Mouse (Mus musculus) heart, embryonic 11.5 days (tissue): ENCODE results near the gene Cdh20. TPM values are rescaled to one million over a fixed set of nuclear protein-coding genes. Genes with fewer than 3 reads are reported as not detected.

Source experiments
- ATAC-seq: fragments of 200-750 bp; cut with Nextera tagmentation; replicated peaks from 2 replicates; pipeline ENCODE4 v1.8.0; 2017; ENCODE audit warnings: moderate library complexity; ENCODE audit not compliant: insufficient number of reproducible peaks, low FRiP score, low TSS enrichment
- H3K27ac ChIP-seq: fragments of 300-500 bp; sonication (generic); 2 replicates; pipeline ENCODE4 v1.5.1; 2014; ENCODE audit warnings: mild to moderate bottlenecking, low read depth, low read length
- H3K27me3 ChIP-seq: fragments of 300-500 bp; sonication (generic); 2 replicates; pipeline ENCODE4 v1.6.1; 2014; ENCODE audit warnings: mild to moderate bottlenecking, low read length, mixed read lengths; ENCODE audit not compliant: control insufficient read depth, insufficient read depth
- H3K36me3 ChIP-seq: fragments of 300-500 bp; sonication (generic); 2 replicates; pipeline ENCODE4 v1.6.1; 2014; ENCODE audit warnings: mild to moderate bottlenecking, low read length, moderate library complexity, mixed read lengths; ENCODE audit not compliant: control insufficient read depth, insufficient read depth
- H3K4me1 ChIP-seq: fragments of 300-500 bp; sonication (generic); 2 replicates; pipeline ENCODE4 v1.6.1; 2014; ENCODE audit warnings: low read length; ENCODE audit not compliant: control insufficient read depth, insufficient read depth
- H3K4me2 ChIP-seq: fragments of 300-500 bp; sonication (generic); 2 replicates; pipeline ENCODE4 v1.6.1; 2014; ENCODE audit warnings: mild to moderate bottlenecking, moderate library complexity
- H3K4me3 ChIP-seq: fragments of 300-500 bp; sonication (generic); 2 replicates; pipeline ENCODE4 v1.5.1; 2014; ENCODE audit warnings: low read depth, low read length
- H3K9ac ChIP-seq: fragments of 300-500 bp; sonication (generic); 2 replicates; pipeline ENCODE4 v1.6.1; 2014; ENCODE audit warnings: mild to moderate bottlenecking, low read depth, low read length, moderate library complexity
- H3K9me3 ChIP-seq: fragments of 300-500 bp; sonication (generic); replicated peaks from 2 replicates; pipeline ENCODE4 v1.6.1; 2016; ENCODE audit warnings: low read length; ENCODE audit not compliant: control insufficient read depth
- WGBS: fragments of 180-500 bp; shearing (Covaris S2); extraction: QIAGEN DNeasy Blood & Tissue Kit; methylation state at CpG from one replicate; pipeline ENCODE4 v1.1.7; 2014; ENCODE audit not compliant: insufficient replicate concordance; 5-methylcytosine and 5-hydroxymethylcytosine counted together
- polyA plus RNA-seq: library from polyadenylated mRNA; unstranded; fragments of >200 nt; fragmentation: Nextera tagmentation; extraction: Ambion mirVana; gene quantifications from 2 replicates; pipeline ENCODE4 v1.2.1, GENCODE M21; 2014

The Cdh20 gene
- polyA plus RNA-seq, 1 experiment from 2014 or later = 0.47 TPM

GRCm38 (mm10) chr1:104848256-104848919 is 80.1 kb downstream of the Cdh20 start:
- Histone ChIP-seq H3K27me3 (no peaks in the 10 kb centered on the region), H3K4me1 (no peaks in the 10 kb centered on the region), H3K36me3 (no peaks in the 10 kb centered on the region), H3K9me3 (no peaks in the 10 kb centered on the region), H3K4me3 (no peak overlapping the region), H3K27ac (no peak overlapping the region), H3K9ac (no peak overlapping the region), H3K4me2 (no peak overlapping the region)
- no peak for ATAC-seq
- WGBS = 83% methylated on average over 2 of the region's 2 CpGs

GRCm38 (mm10) chr1:104848920-104849272 is 80.6 kb downstream of the Cdh20 start:
- no peak overlapping the region for H3K4me3 ChIP-seq
- 73% methylated on average over 4 of the region's 4 CpGs for WGBS
- H3K27ac ChIP-seq = no peak overlapping the region
- no peaks in the 10 kb centered on the region for H3K9me3 ChIP-seq
- H3K9ac ChIP-seq = no peak overlapping the region
- H3K36me3 ChIP-seq = no peaks in the 10 kb centered on the region
- no peak overlapping the region for H3K4me2 ChIP-seq
- H3K27me3 ChIP-seq = no peaks in the 10 kb centered on the region
- no peak for ATAC-seq
- no peaks in the 10 kb centered on the region for H3K4me1 ChIP-seq

- no peaks in the 10 kb centered on the region for H3K27me3 ChIP-seq
- ATAC-seq = no peak
- WGBS = 78% methylated on average over 1 of the region's 1 CpGs
- no peak overlapping the region for H3K4me2 ChIP-seq
- H3K9ac ChIP-seq = no peak overlapping the region
- H3K4me1 ChIP-seq = no peaks in the 10 kb centered on the region
- no peaks in the 10 kb centered on the region for H3K9me3 ChIP-seq
- no peak overlapping the region for H3K27ac ChIP-seq
- no peaks in the 10 kb centered on the region for H3K36me3 ChIP-seq
- no peak overlapping the region for H3K4me3 ChIP-seq
These were observed 109.1 kb downstream of the Cdh20 start for GRCm38 (mm10) chr1:104877384-104877783.

GRCm38 (mm10) chr1:104901815-104902214 is 133.5 kb downstream of the Cdh20 start:
- Histone ChIP-seq H3K4me2 (no peak overlapping the region), H3K9ac (no peak overlapping the region), H3K27me3 (no peaks in the 10 kb centered on the region), H3K9me3 (no peaks in the 10 kb centered on the region), H3K4me1 (no peaks in the 10 kb centered on the region), H3K36me3 (no peaks in the 10 kb centered on the region), H3K4me3 (no peak overlapping the region), H3K27ac (no peak overlapping the region)
- ATAC-seq = no peak

GRCm38 (mm10) chr1:104903409-104903808 is 135.1 kb downstream of the Cdh20 start:
- Histone ChIP-seq H3K4me1 (no peaks in the 10 kb centered on the region), H3K4me2 (no peak overlapping the region), H3K9ac (no peak overlapping the region), H3K4me3 (no peak overlapping the region), H3K36me3 (no peaks in the 10 kb centered on the region), H3K27me3 (no peaks in the 10 kb centered on the region), H3K9me3 (no peaks in the 10 kb centered on the region), H3K27ac (no peak overlapping the region)
- WGBS = 68% methylated on average over 5 of the region's 5 CpGs
- no peak for ATAC-seq

- H3K27ac ChIP-seq = no peak overlapping the region
- no peak for ATAC-seq
- H3K4me3 ChIP-seq = no peak overlapping the region
- no peaks in the 10 kb centered on the region for H3K27me3 ChIP-seq
- 62% methylated on average over 3 of the region's 3 CpGs for WGBS
- no peaks in the 10 kb centered on the region for H3K36me3 ChIP-seq
- H3K4me2 ChIP-seq = no peak overlapping the region
- H3K9me3 ChIP-seq = no peaks in the 10 kb centered on the region
- no peak overlapping the region for H3K9ac ChIP-seq
- no peaks in the 10 kb centered on the region for H3K4me1 ChIP-seq
These were observed 144.1 kb downstream of the Cdh20 start for GRCm38 (mm10) chr1:104912407-104912806.

GRCm38 (mm10) chr1:104916507-104916906 is 148.2 kb downstream of the Cdh20 start:
- no peak overlapping the region for H3K27ac ChIP-seq
- no peak for ATAC-seq
- no peaks in the 10 kb centered on the region for H3K4me1 ChIP-seq
- H3K27me3 ChIP-seq = no peaks in the 10 kb centered on the region
- no peak overlapping the region for H3K4me3 ChIP-seq
- no peak overlapping the region for H3K4me2 ChIP-seq
- WGBS = 74% methylated on average over 2 of the region's 2 CpGs
- H3K9me3 ChIP-seq = no peaks in the 10 kb centered on the region
- H3K9ac ChIP-seq = no peak overlapping the region
- H3K36me3 ChIP-seq = no peaks in the 10 kb centered on the region

- H3K27me3 ChIP-seq = no peaks in the 10 kb centered on the region
- no peak overlapping the region for H3K4me2 ChIP-seq
- H3K9ac ChIP-seq = no peak overlapping the region
- no peak overlapping the region for H3K27ac ChIP-seq
- H3K4me3 ChIP-seq = no peak overlapping the region
- WGBS = 56% methylated on average over 1 of the region's 1 CpGs
- ATAC-seq = no peak
- no peaks in the 10 kb centered on the region for H3K36me3 ChIP-seq
- no peaks in the 10 kb centered on the region for H3K4me1 ChIP-seq
- no peaks in the 10 kb centered on the region for H3K9me3 ChIP-seq
These were observed 149.0 kb downstream of the Cdh20 start for GRCm38 (mm10) chr1:104917307-104917836.

- Histone ChIP-seq H3K36me3 (no peaks in the 10 kb centered on the region), H3K27ac (no peak overlapping the region), H3K27me3 (no peaks in the 10 kb centered on the region), H3K4me1 (0 out of 2 replicates have a peak, but pooled peaks cover 4% of the 10 kb centered on the region), H3K9ac (no peak overlapping the region), H3K4me3 (no peak overlapping the region), H3K4me2 (no peak overlapping the region), H3K9me3 (no peaks in the 10 kb centered on the region)
- no peak for ATAC-seq
- 8% methylated on average over 7 of the region's 7 CpGs for WGBS
These were observed 164.7 kb downstream of the Cdh20 start for GRCm38 (mm10) chr1:104933051-104933450.
